Mouse (Mus musculus) colon, adult 2 months (tissue): Measurements from ENCODE around the gene Ryk. TPM values are rescaled to one million over a fixed set of nuclear protein-coding genes. Genes with fewer than 3 reads are reported as not detected.

Experiments used
- polyA plus RNA-seq: library from polyadenylated mRNA; depleted of rRNA; stranded (reverse); fragments of >200 nt; gene quantifications from 2 replicates; pipeline ENCODE4 v1.2.3, GENCODE M21; 2012; rRNA removed

The Ryk gene
- polyA plus RNA-seq, result 36.0 and 41.7 TPM in 2 replicates

GRCm38 (mm10) chr9:102834742-102835591 is at the start of gene Ryk:
Gene Ryk, plus strand, starts transcription at chr9:102834917.

Other genes with a start within 250 kb of the Ryk start
- gene Anapc13, start 208.6 kb upstream of the Ryk start, polyA plus RNA-seq, result 44.4 and 68.4 TPM in 2 replicates
- gene Cep63, start 208.4 kb upstream of the Ryk start, polyA plus RNA-seq, result 2.7 and 4.3 TPM in 2 replicates
- gene Amotl2, start 118.2 kb upstream of the Ryk start, polyA plus RNA-seq, result 15.9 and 17.1 TPM in 2 replicates
- gene Slco2a1, start 153.8 kb downstream of the Ryk start, polyA plus RNA-seq, result 44.1 and 59.8 TPM in 2 replicates